ENCODE assay signal across 11 mouse cellular contexts in genomic region chr6:100233522-100233921, GRCm38 (mm10). TPM values are rescaled to one million over a fixed set of nuclear protein-coding genes. Genes with fewer than 3 reads are reported as not detected.
DNase-seq lines count a peak whose midpoint lies in the region; ATAC-seq lines count a peak whose summit lies in the region.
"Had no signal": no experiment of that assay in that cellular context is flagged by ENCODE, and none has a peak within 500 bp of the region (broad histone marks: within the 10 kb centered on the region; RNA-seq: fewer than 3 reads in every experiment).

No protein-coding gene starts in this region.

- intact Hi-C loops in heart, postnatal 36 days (cut with DNase I): no loop called here

- no peaks in the 10 kb centered on the region for H3K36me3 ChIP-seq in neural tube, embryonic 12.5 days
- H3K36me3 ChIP-seq in neural tube, embryonic 15.5 days: no peaks in the 10 kb centered on the region
- H3K36me3 ChIP-seq in intestine, embryonic 15.5 days: no peaks in the 10 kb centered on the region
- H3K36me3 ChIP-seq: embryonic facial prominence, embryonic 12.5 days had no signal

- H3K4me1 ChIP-seq in neural tube, embryonic 12.5 days: peaks cover 17% of the 10 kb centered on the region
- peaks cover 10% of the 10 kb centered on the region; the same call in 1 of the 2 replicates for H3K4me1 ChIP-seq in neural tube, embryonic 15.5 days
- H3K4me1 ChIP-seq in intestine, embryonic 15.5 days (replicated peaks): peaks cover 2% of the 10 kb centered on the region; the same call in 1 of the 2 replicates

- H3K27me3 ChIP-seq in neural tube, embryonic 12.5 days (replicated peaks): no peaks in the 10 kb centered on the region
- H3K27me3 ChIP-seq in neural tube, embryonic 15.5 days (replicated peaks): no peaks in the 10 kb centered on the region
- no peaks in the 10 kb centered on the region for H3K27me3 ChIP-seq in intestine, embryonic 15.5 days (replicated peaks)
- H3K27me3 ChIP-seq: embryonic facial prominence, embryonic 12.5 days had no signal

- peak; percentile 82 for DNase-seq in heart, adult 11 months
- DNase-seq in heart, postnatal 36 days: no peak
- peak; percentile 69 for DNase-seq in telencephalon, adult 2 months (ENCODE audit: low read depth, low spot score)
- DNase-seq in heart, adult 8-10 months (ENCODE audit: low spot score): no peak
- DNase-seq in urinary bladder, postnatal 14 days (ENCODE audit: low spot score): no peak
- DNase-seq: gastrocnemius, postnatal 14 days had no signal

- H3K9me3 ChIP-seq in neural tube, embryonic 12.5 days: no peaks in the 10 kb centered on the region
- no peaks in the 10 kb centered on the region for H3K9me3 ChIP-seq in neural tube, embryonic 15.5 days (replicated peaks)
- no peaks in the 10 kb centered on the region for H3K9me3 ChIP-seq in intestine, embryonic 15.5 days
- H3K9me3 ChIP-seq: embryonic facial prominence, embryonic 12.5 days had no signal

- 67% methylated on average over 3 of the region's 3 CpGs for WGBS in neural tube, embryonic 12.5 days
- WGBS in neural tube, embryonic 15.5 days: 35% methylated on average over 3 of the region's 3 CpGs
- WGBS in intestine, embryonic 15.5 days: 72% methylated on average over 3 of the region's 3 CpGs

- no peak overlapping the region for H3K27ac ChIP-seq in neural tube, embryonic 12.5 days
- H3K27ac ChIP-seq in neural tube, embryonic 15.5 days (replicated peaks): no peak overlapping the region
- no peak overlapping the region for H3K27ac ChIP-seq in intestine, embryonic 15.5 days
- H3K27ac ChIP-seq: embryonic facial prominence, embryonic 12.5 days; macrophage had no signal

- H3K4me2 ChIP-seq in neural tube, embryonic 12.5 days (replicated peaks): no peak overlapping the region
- H3K4me2 ChIP-seq in neural tube, embryonic 15.5 days: no peak overlapping the region
- H3K4me2 ChIP-seq in intestine, embryonic 15.5 days (replicated peaks): no peak overlapping the region
- H3K4me2 ChIP-seq: embryonic facial prominence, embryonic 12.5 days had no signal

- no peak overlapping the region for H3K4me3 ChIP-seq in neural tube, embryonic 12.5 days
- no peak overlapping the region for H3K4me3 ChIP-seq in neural tube, embryonic 15.5 days (replicated peaks)
- H3K4me3 ChIP-seq in intestine, embryonic 15.5 days (replicated peaks): no peak overlapping the region
- H3K4me3 ChIP-seq: embryonic facial prominence, embryonic 12.5 days had no signal

- ATAC-seq in neural tube, embryonic 12.5 days (ENCODE audit: low FRiP score, low read depth): peak; percentile 41; the same call in 1 of the 2 replicates
- ATAC-seq in neural tube, embryonic 15.5 days (ENCODE audit: low FRiP score): no peak
- ATAC-seq in intestine, embryonic 15.5 days: peak; percentile 53; the same call in 1 of the 2 replicates

- no peak overlapping the region for H3K9ac ChIP-seq in neural tube, embryonic 12.5 days
- H3K9ac ChIP-seq in neural tube, embryonic 15.5 days (replicated peaks): no peak overlapping the region
- H3K9ac ChIP-seq in intestine, embryonic 15.5 days: no peak overlapping the region
- H3K9ac ChIP-seq: embryonic facial prominence, embryonic 12.5 days had no signal

RNA-seq across cellular contexts. Expression of gene Rybp, which starts 53.8 kb away (rescaled TPM):
- 10 to 100 TPM; 11.4 to 14.9 TPM for total RNA-seq in heart, postnatal 36 days (2021)
- 18.5 and 21.1 TPM in 2 replicates for polyA plus RNA-seq in neural tube, embryonic 12.5 days (2016; fragmentation: Nextera tagmentation; extraction: Ambion mirVana)
- polyA plus RNA-seq in neural tube, embryonic 15.5 days (2015; fragmentation: Nextera tagmentation; extraction: Ambion mirVana): 18.5 and 19.2 TPM in 2 replicates
- 15.4 and 17.8 TPM in 2 replicates for polyA plus RNA-seq in intestine, embryonic 15.5 days (2015; fragmentation: Nextera tagmentation; extraction: Ambion mirVana)
- 10 to 100 TPM in 2 of 4 experiments, 1 to 10 TPM in 2; 9.6 to 11.9 (median 10.5) TPM for total RNA-seq in heart, adult 8-10 months (2022)

Comparison
In these comparisons a context has a peak if more than half of its experiments do, and no peak if none do; other contexts are left out.
1. DNase-seq: peak in heart, adult 11 months (single experiment) and telencephalon, adult 2 months (single experiment); none in heart, postnatal 36 days (0 of 2), heart, adult 8-10 months (single experiment) and urinary bladder, postnatal 14 days (single experiment).